Mouse (Mus musculus) small intestine, adult 2 months (tissue): ENCODE measurements around the gene Vmo1.

Source experiments
- CTCF ChIP-seq: fragments of 200-500 bp; IDR thresholded peaks from 2 replicates; pipeline ENCODE4 v1.5.1; 2012; ENCODE audit warnings: low read depth, mild to moderate bottlenecking, control low read depth, inconsistent platforms, low read length, moderate library complexity, mixed read lengths; ENCODE audit not compliant: insufficient replicate concordance, insufficient read length; ENCODE audit errors: extremely low read depth
- POLR2A ChIP-seq: fragments of 200-500 bp; IDR thresholded peaks from 2 replicates; pipeline ENCODE4 v1.6.1; 2012; ENCODE audit warnings: low read depth, mild to moderate bottlenecking, control low read depth, inconsistent platforms, low read length, moderate library complexity

GRCm38 (mm10) chr11:70469764-70470163, 44.7 kb downstream of the Vmo1 start:
- no peak for TF ChIP-seq POLR2A
- no peak for TF ChIP-seq CTCF
